Mouse (Mus musculus) adrenal gland, adult (tissue): ENCODE measurements around the gene Anapc15.

Source experiments
- DNase-seq, 2 experiments: peaks; one replicate each; pipeline ENCODE4 v3.0.0; 2022 to 2023; ENCODE audit warnings: low spot score in 1 of 2; ENCODE audit not compliant: inconsistent age in 2 of 2

Anapc15 gene

GRCm38 (mm10) chr7:101863415-101863814 is at the start of gene Anapc15:
TSS of gene Anapc15 (plus strand) at chr7:101863715.
- DNase-seq: no peak

DNA sequence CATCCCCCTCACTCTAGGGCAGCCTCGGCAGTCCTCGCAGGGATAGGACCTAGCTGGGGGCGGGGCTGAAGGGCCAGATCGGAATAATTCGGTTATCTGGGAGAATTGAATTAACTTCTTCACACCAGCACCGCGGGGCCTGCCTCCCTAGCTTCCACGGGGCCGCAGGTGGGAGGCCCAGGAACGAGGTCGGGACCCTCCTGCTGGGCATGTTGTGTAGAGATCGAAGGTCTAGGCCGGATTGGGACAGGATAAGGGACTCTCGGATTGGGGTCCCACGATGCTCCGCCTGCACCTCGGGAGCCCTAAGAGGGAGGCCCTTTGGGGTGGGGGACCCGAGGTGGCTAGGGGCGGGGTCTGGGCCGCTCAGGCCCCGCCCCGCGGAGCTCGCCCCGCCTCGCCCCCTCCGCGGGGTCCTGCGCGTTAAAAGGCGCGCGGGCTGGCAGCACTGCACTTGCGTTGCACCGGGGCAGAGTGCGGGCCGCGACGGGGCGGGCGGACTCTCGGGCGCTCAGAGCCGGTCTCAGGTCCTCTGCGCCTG is 45.6 kb upstream of the Anapc15 start, which contains the start of gene Phox2a:
Gene Phox2a, plus strand, starts transcription at position 453 of the 541 bp plus-strand sequence.
- peak; percentile 62 to 76 for DNase-seq

DNA sequence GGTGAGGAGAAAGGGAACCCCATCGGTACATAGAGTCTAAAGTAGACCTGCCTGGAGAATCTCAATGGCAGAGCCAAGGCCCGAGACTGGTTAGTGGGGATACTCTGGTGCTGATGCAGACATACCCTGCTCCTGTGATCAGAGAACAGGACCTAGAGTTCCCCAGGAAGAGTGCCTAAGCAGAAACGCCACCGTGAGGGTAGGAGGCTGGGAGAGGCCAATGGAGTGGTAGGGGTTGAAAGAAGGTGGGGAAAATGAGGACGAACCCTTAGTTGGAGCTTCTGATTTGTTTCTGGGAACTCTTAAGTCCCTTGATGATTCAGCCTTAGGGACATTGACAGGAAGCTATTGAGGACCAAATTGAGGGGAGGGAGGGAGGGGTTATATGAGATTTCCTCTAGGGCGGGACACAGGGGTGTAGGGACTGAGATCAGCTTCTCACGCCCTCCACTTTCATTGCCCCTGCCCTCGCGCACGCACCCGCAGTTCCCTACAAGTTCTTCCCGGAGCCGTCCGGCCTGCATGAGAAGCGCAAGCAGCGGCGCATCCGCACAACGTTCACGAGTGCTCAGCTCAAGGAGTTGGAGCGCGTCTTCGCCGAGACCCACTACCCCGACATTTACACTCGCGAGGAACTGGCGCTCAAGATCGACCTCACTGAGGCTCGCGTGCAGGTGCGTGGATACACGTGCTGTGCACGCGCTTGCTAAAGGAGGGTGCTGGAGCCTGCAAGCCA is 43.1 kb upstream of the Anapc15 start:
- DNase-seq: peak; percentile 32 to 57

GRCm38 (mm10) chr7:101821571-101822501 is 41.7 kb upstream of the Anapc15 start:
- peak; percentile 57 to 86 for DNase-seq

DNA sequence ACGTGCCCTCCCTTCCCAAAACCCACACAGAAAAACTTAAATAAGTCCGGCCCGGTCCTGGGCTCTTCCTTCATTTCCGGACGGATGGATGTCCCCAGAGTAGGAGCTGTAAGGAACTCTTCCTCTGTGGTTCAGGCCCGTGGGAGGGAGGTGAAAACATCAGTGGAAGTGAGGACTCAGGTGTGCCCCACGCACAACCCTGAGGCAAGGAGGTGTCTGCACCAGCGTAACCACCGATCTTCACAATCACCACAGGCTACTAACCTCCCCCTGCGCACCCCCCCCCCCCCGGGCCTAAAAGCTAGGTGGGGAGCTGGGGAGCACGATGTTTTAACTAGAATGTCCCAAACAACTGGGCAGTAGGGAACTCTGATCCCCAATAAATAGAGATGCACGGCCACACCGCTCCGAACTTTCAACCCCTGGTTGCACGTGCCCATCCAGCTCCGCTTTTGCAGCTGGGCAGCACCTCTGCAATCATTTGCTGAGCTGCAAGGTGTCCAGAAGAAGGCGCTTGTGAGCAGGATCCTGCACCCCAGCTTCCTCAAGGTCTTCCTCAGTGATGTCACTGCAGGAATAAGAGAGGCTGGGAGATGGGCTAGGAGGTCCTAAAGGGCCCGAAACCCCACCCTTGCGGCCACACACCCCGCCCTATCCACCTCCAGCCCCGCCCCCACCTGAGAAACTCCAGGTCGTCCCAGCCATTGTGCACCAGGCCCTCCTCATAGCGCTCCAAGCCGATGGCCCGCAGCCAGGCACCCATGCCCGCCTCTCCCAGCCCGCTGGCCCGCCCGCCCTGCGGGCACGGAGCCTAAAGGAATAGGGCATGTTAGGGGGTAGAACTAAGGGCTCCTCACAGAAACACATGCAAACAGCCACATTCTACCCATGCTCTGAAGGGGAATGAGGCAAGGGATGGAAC is 40.4 kb upstream of the Anapc15 start:
- DNase-seq: peak; percentile 72 to 86

GRCm38 (mm10) chr7:101823758-101824630 is 39.5 kb upstream of the Anapc15 start:
- peak in 1 of 2 experiments; percentile 62 for DNase-seq

DNA sequence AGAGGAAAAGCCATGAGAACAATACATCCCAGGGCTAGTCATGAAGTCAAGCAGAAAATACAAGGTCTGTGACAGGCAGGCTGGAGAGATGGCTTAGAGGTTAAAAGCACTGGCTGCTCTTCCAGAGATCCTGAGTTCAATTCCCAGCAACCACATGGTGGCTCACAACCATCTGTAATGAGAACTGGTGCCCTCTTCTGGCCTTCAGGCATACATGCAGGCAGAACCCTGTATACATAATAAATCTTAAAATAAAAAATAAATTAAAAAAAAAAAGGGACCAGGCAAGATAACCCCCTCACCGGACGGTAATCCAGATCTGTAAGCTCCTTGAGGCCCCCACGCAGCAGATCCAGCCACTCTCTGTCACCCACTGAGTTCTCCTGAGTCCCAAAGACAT is 33.1 kb upstream of the Anapc15 start:
- no peak for DNase-seq

DNA sequence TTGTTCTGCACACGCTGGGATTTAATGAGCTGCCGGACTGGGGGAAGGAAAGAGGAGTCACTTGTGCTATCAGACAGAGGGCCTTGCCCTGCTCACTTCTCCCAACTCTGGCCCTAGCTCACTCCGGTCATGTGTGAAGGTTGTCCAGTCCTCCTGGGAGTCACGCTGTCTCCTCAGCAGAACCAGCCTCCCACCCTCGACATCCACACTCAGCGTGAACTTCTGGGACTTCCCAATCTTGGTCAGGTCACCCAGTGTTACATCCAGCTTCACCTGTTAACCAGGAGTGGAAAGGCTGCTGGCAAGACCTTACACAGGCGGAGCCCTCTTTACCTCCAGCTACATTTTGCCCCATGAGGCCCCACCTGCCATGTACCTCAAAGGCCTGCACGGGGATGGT is 32.1 kb upstream of the Anapc15 start:
- no peak for DNase-seq

- DNase-seq: no peak
Measured at GRCm38 (mm10) chr7:101832372-101832771, 31.1 kb upstream of the Anapc15 start.

DNA sequence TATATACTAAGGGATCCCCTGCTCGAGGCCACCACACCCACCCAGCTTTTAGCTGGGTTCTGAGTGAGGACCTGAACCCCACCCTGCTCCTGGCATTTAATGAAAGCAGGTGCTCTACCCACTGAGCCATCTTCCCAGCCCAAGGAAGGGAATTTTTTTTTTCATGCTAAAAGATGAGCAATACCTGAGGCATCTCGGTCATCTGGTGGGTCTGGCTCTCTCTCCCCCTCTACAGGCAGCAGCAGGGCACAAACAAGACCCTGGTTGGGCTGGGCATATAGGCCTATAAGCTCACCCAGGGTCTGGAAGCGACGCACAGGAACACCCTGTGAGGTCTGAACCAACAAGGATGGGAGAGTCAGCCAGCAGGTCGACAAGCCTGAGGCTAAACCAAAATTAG is 30.2 kb upstream of the Anapc15 start:
- no peak for DNase-seq

DNA sequence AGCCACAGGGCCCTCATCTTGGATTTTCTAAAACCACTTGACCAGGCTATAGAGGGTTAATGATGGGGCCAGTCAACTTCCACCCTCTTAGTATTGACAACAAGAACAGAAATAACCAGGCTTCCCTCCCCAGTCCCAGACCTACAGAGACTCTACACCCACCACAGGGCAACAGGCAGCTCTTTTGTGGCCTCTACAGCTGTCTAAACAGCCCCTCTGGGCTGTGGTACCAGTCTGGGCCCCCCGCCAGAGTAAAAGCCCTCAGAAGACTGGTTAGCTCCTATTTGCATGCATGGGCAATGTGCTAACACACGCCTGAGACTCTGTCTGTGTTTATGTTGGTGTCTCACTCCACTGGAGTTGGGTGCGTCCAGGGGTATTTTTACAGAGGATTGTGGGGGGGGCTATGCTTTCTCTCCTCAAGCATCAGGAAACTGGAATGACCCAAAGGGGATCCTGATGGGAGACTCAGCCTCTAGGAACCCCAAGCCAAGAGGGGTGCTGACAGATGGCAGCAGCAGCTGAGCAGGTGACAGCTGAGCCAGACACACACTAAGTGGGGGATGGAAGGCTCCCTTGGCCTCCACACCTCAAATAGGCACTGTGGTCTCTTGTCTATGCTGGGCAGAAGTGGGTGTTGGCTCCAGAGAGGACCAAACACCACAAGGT is 29.5 kb upstream of the Anapc15 start:
- no peak for DNase-seq

- no peak for DNase-seq
Measured at GRCm38 (mm10) chr7:101834903-101835302, 28.6 kb upstream of the Anapc15 start.

- peak in 1 of 2 experiments; percentile 62 for DNase-seq
Measured at GRCm38 (mm10) chr7:101835457-101836109, 27.9 kb upstream of the Anapc15 start.

DNA sequence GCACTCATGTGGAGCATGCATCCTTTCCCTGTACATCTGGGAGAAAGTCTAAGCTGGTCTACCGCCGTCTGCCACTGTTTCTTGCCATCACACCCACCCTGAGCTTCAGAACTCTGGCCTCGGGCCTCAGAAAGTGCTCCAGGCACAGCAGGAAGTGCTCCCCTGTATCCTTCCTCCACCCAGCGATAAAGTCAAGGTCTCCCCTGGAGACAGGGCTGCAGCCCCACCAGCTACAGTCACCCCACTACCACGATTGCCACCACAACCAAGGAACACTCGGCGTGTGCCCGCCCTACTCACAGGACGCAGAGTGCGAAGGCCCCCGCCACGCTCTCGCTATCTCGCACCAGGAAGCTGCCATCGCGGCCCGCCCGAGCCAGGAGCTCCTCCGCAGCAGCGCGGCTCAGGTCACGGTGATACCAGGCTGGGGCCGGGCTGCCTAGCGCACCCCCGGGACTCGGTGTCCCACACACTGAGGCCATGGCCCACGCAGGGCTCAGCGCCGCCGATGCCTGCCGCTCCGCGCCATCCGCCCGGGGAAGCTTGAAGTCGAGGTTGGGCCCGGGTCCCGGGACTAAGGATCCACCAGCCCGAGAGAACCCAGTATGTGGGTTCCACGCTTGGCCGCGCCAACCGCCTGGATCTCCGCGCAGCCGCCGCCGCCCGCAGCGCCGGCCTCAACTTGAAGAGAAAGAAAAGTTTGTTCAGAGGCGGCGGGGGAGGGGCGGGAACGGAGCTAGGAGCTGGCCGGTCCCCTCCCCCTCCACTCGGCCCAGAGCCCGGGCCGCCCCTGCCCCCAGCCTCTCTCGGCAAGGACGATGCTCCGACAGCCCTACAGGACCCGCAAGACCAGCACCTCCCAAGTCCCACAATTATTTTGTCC is 27.0 kb upstream of the Anapc15 start:
- DNase-seq: peak; percentile 66 to 89

GRCm38 (mm10) chr7:101837154-101837605 is 26.3 kb upstream of the Anapc15 start:
- DNase-seq: no peak

GRCm38 (mm10) chr7:101837606-101838471 is 25.7 kb upstream of the Anapc15 start, which contains the start of gene Inppl1:
TSS of gene Inppl1 (minus strand) at chr7:101838229.
- peak; percentile 94 to 98 for DNase-seq
